Mouse (Mus musculus) cortical plate, adult 2 months (tissue): ENCODE measurements around the gene Mchr1.

Experiments
- CTCF ChIP-seq: fragments of 200-500 bp; IDR thresholded peaks from 2 replicates; pipeline ENCODE4 v1.5.1; 2011; ENCODE audit warnings: mild to moderate bottlenecking, control low read depth, low read length; ENCODE audit not compliant: insufficient read depth; ENCODE audit errors: extremely low read depth
- POLR2A ChIP-seq: fragments of 200-500 bp; IDR thresholded peaks from 2 replicates; pipeline ENCODE4 v1.6.1; 2011; ENCODE audit warnings: mild to moderate bottlenecking, low read length, control low read depth; ENCODE audit not compliant: insufficient read depth; ENCODE audit errors: extremely low read depth

DNA sequence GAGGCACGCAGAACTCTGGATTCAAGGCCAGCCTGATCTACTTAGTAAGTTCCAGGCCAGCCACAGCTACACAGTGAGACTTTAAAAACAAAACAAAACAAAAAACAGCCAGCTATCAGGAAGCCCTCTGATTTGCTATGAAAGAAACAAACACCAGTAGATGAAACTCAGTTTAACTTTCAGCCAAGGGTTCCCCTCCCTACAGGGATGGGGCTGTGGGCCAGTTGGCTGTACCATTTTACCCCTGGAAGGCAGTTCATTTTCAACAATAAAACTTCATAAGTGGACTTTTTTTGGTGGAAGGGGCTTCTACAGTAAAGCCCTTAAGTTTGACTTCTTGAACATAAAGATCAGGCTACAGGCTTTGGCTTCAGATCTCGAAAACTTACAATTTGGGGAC lies 46.2 kb upstream of the Mchr1 start:
- TF ChIP-seq CTCF (no peak), POLR2A (no peak)
